Mouse (Mus musculus): ENCODE measurements around the gene Hist1h1a.
"Not testable (repeated sequence)": the region's sequence is repeated elsewhere in the genome, so short reads cannot be mapped to it uniquely, and the experiment has no call there.

The Hist1h1a gene

DNA sequence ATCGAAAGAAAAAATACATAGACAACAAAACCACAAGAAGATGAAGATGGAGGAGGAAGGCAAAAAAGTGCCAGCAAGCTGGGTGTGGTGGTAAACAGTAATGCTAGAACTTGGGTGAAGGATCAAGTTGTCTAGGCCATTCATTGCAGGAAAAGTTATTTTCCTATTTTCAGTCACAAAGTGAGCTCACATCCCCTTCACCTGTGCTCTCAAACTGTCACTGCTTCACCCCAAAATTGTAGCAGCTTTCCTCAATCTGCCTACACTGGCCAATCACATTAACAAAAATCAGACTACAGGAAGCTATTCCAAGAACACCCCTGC, 3.6 kb upstream of the Hist1h1a start:
- DNase-seq (ENCODE audit: low read depth, low spot score): no peak

GRCm38 (mm10) chr13:23760240-23760971, 3.1 kb upstream of the Hist1h1a start:
- DNase-seq (ENCODE audit: low read depth, low spot score): no peak

- peak; percentile 98 for DNase-seq (ENCODE audit: low read depth, low spot score)
Measured at GRCm38 (mm10) chr13:23760972-23761864, 2.2 kb upstream of the Hist1h1a start, which contains the start of gene Hist1h4a. Gene Hist1h4a, minus strand, starts transcription at chr13:23761230.

GRCm38 (mm10) chr13:23761871-23762821, 1.3 kb upstream of the Hist1h1a start, which contains the start of gene Hist1h3a:
Gene Hist1h3a, minus strand, starts transcription at chr13:23762386.
- peak; percentile 96 for DNase-seq (ENCODE audit: low read depth, low spot score)

DNA sequence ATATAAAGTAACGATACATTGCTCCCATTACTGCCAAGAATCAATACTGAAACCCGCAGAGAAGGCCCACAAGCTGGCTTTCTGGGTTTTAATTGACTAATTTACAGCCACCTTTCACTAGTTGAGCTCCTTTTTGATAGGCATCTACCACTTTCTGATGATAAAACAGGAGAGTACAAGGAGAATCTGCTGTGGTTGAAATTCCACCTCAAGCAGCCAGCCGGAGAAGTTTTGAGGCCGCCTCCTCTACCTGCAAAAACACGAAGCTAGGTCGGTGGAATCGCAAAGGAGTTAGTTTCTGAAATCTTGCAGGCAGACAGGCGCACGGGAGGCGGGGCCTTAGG, 252 bp upstream of the Hist1h1a start:
- no peak for DNase-seq (ENCODE audit: low read depth, low spot score)

DNA sequence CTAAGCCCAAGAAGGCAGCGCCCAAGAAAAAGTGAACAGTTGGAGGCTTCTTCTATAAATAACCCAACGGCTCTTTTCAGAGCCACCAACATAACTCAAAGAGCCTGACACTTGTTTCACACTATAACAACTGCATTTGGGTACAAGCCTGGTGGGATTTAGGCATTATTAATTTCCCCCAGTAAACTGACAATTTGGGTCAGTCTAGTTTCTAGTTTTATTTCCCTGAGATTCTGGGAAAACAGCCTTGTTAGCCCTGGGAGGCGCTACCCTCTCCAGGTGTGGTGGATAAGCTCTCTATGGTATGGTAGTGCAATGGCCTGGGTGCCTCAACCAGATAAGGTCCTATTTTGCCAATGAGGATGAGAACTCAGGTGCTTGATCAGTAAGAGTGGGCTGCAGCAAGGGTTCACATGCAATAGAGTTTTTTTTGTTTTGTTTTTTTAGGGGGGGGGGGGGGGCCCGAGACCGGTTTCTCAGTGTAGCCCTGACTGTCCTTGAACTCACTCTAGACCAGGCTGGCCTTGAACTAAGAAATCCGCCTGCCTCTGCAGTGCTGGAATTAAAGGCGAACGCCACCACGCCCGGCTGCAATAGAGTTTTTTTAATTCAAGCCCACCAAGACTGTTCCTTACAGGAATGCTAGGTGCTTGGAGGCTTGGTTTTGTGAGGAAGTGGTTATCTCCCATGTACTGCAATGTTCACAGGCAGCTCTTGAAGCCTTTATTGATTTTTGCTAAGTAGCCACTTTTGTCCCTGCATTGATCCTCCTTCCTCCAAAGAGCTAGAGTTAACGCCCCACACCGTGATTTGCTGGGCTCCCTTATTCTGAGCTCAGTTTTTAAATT, 1.1 kb downstream of the Hist1h1a start:
- DNase-seq (ENCODE audit: low read depth, low spot score): no peak

DNA sequence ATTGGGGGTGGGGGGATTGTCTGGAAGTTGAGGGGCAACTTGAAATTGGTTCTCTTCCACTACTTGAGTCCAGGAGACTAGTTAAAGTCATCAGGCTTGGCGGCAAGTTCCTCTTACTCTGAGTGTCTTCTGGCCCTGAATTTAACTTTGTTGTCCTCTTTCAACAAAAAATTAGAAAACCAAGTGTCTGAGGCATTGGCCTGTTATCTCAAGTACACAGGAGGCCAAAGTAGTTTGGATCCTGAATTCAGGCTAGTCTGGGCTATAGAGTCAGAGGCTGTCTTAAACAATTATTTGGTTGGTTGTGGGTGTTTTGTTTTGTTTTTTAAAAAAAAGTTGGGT, 1.7 kb downstream of the Hist1h1a start:
- no peak for DNase-seq (ENCODE audit: low read depth, low spot score)

- DNase-seq (ENCODE audit: low read depth, low spot score): no peak
Measured at GRCm38 (mm10) chr13:23766772-23767171, 3.3 kb downstream of the Hist1h1a start.

- DNase-seq (ENCODE audit: low read depth, low spot score): no peak
Measured at GRCm38 (mm10) chr13:23768834-23769397, 5.5 kb downstream of the Hist1h1a start.

- DNase-seq (ENCODE audit: low read depth, low spot score): not testable (repeated sequence)
Measured at GRCm38 (mm10) chr13:23769613-23770012, 6.1 kb downstream of the Hist1h1a start, which contains the start of gene Trim38. Gene Trim38, plus strand, starts transcription at chr13:23769913.

DNA sequence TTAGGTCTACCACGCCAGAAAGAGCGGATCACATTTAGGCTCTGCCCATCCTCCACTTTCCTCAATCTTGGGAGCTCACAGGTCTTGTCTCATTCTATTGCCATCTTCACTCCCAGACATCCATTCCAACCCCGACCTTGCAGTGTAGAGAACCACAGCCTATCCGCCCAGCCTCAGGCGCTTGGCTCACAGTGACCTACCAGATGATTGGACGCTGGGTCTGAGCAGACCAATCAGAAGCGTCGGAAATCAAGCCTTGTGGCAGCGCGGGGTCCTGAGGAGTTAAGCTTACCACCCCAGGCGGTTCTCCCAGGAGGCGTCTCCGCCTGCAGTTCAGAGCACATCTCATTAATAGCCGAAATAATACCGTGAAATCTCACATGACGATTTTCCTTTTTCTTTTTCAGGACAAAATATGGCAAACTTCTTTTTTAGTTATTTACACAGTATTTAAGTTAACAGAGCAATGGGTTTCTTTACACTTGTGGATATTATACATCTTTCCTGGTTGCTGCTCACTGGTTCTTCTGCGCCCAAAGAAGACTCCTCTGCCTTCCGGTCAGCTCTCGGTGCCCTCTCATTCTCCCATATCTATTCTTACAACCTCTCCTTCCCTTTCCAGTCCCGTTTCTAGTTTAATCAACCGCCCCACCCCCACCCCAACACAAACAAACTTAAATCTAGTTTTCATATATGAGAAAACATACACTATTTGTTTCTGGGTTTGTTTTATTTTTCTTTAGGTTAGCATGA, 9.3 kb downstream of the Hist1h1a start:
- DNase-seq (ENCODE audit: low read depth, low spot score): no peak

GRCm38 (mm10) chr13:23778339-23778738, 14.9 kb downstream of the Hist1h1a start:
- DNase-seq (ENCODE audit: low read depth, low spot score): no peak

GRCm38 (mm10) chr13:23779025-23779424, 15.6 kb downstream of the Hist1h1a start:
- DNase-seq (ENCODE audit: low read depth, low spot score): no peak

- peak; percentile 46 for DNase-seq (ENCODE audit: low read depth, low spot score)
Measured at GRCm38 (mm10) chr13:23792520-23792919, 29.1 kb downstream of the Hist1h1a start.

- DNase-seq (ENCODE audit: low read depth, low spot score): no peak
Measured at GRCm38 (mm10) chr13:23799405-23799804, 35.9 kb downstream of the Hist1h1a start.

DNA sequence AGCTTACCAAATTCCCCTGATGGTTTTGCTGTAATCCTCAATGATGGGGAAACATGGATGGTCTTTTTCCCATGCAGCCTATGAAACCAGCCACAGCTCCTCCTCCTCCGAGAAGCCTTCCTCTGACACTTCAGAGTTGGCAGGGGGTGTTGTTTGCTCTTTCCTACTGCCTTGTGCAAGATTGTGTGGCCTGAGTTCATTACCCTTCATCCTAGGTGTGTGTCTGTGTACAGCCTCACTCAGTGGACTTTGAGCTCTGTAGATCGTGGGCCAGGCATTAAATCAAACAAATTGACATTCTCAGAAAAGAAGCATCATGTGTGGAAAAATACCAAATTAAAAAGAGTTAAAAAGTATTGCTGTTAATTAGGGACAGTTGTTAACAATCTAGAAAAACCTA, 41.1 kb downstream of the Hist1h1a start:
- DNase-seq (ENCODE audit: low read depth, low spot score): no peak

DNA sequence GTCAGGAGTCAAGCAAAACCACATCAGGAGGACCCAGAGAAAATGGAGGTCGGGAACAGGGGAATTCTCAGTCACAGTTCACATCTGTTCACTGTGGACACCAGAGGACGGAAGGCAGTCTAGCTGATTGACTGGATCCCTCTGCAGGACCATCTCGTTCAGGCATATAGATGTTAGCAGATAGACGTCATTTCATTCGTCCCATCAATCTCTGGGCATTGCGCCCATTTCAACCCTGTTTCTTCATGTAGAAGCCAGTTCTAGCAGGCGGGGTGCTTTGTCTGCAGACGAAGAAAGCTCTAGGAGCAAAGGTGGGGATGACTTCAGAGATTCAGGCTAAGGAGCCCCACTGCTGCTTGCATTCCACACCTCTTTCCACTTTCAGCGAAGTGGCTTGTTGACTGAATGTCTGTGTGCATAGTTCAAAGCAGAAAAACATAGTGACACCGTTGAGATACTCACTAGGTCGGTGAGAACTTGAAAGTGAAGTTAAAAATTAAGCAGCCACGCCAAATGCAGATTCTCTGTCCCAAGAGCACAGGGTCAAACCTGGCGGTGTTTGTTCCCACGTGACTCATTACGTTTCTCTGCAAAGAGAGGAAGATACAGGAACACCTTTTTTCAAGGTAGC, 43.1 kb downstream of the Hist1h1a start, which contains the start of gene Slc17a2:
TSS of gene Slc17a2 (plus strand) at position 572 of the 631 bp plus-strand sequence.
- DNase-seq (ENCODE audit: low read depth, low spot score): no peak

Data from telencephalon, adult 2 months (tissue).